Mouse (Mus musculus): ENCODE measurements at regions not wholly inside any gene's neighbourhood (a gene's known extent, or its start where the extent isn't known, plus 50 kb on each side); places are given as distances from the start of the nearest gene placed in this dataset.

DNA sequence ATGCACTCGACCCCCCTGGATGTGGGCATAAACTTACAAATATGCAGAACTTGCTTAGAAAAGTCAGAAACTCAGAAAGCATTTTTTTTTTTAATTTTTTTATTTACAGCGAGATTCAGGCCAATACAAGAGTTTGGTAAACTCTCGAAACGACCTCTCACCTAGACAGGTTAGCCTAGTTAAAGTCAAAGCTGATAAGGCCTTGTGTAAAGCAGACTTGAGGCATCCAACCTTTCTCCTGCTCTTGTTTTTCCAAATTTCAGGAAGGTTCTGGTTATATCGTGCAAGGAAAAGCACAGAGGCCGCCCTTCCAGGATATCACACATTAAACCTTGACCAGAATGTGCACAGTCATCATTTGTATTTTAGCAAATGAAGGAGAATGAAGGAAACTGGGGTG lies 315.8 kb downstream of the Etnk1 start:
- DNase-seq (ENCODE audit: low spot score in 2 of 2) = no peak

DNA sequence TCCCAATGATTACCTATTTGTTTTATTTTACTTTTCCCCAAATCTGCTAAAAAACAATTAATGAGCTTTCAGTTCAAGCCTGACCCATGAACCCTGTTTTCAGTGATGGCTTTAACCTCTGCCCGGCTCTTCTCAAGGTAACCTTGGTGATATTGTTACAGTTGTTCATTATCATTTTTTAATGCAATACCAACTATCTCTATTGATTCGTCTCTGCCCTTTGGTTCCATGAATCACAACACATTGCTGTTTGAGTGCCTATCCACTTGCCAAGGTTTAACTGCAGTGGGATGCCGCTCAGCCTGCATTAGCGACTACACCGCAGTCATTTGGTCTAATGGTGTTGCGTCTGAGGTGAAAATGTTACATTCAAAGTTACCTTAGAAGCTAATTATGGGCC lies 317.9 kb downstream of the Etnk1 start:
- DNase-seq (ENCODE audit: low spot score in 2 of 2) = no peak

DNA sequence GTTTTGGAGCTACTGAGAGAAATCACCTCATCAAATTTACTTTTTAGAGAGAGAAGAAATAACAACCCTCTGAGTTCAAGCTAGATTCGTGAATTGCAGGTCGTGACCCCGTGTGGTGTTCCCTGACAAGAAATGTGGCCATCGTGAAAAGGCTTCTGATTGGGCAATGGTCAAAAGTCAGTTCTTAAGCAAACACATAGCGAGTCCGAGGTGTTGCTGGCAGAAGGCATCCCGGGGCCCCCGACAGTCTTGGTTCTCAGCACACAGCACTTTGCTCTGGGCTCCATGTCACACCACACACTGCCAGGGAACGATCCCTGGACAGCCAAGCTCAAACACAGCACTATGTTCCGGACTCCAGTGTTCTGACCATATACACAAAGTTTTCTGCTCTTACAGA lies 320.0 kb downstream of the Etnk1 start:
- DNase-seq (ENCODE audit: low spot score in 2 of 2) = no peak

DNA sequence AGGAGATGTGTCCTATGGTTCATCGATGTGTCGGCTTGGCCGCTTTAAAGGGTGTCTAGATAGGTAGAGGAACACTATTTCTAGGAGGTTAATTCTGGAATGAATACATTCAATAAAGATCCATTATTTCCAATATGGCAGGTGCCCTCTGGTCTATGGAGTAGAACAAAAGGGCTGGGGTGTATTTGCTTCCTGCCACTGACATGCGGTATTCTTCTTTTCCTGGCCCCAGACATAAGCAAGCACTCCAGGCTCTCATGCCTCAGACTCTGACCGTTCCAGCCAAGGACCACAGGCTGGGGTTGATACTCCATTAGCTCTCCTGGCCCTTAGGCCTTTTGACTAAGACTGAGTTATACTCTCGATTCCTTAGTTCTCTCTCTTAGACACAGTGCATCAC lies 323.0 kb downstream of the Etnk1 start:
- no peak for DNase-seq (ENCODE audit: low spot score in 2 of 2)

DNA sequence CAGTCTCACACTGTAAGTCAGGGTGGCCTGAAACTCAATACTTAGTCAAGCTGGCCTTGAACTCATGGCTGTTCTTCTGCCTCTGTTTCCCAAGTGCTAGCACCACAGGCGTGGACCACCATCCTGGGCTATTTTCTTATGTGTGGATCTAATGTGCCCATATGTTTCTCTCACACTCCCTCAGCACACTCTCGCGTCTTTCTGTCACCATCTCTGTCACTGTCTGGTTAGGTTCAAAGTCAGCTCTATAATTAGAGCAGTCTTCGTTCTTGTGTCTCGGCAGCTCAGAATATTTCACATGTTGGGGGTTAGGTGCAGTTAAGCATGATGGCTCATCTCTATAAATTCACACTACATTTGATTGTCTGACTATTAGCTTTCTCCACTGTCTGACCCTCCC lies 324.4 kb downstream of the Etnk1 start:
- peak in 1 of 2 experiments; percentile 0 for DNase-seq (ENCODE audit: low spot score in 2 of 2)

DNA sequence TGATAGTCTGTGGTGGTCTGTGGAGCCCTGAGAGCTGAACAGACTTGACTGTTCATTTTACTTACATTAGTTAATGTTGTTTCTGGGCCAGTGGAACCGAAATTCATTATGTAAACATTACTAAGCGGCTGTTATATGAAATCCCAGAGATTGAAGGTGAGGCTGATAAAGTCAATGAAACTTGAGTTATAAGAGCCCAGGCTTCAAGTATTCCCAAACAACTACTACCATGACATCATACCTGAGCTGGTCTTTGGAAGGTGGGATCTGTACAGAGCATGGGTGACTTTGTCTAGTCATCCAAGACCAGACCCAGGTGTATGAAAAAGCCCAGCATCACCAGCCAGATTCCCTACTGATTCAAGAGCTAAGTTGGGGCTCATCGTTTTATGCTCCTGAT lies 326.5 kb downstream of the Etnk1 start:
- DNase-seq (ENCODE audit: low spot score in 2 of 2) = peak in 1 of 2 experiments; percentile 0

DNA sequence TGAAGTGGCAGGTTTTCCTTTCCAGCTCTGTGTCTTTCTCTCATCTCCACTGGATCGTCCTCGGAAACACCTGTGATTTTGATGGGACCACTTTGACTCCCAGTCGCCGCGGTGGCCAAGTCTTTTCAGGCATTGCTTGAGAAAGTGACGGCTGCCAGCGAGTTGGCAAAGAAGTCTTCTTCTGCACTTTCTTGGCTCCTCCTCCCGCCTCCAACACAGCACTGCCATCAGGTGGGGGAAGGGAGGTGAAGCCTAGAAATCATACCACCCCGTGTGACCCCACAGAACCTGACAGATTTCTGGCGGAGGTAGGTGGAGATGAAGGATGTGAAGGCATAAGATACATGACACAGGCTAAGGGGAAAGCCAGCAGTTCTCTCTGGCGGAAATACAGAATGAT lies 327.3 kb downstream of the Etnk1 start:
- DNase-seq (ENCODE audit: low spot score in 2 of 2) = no peak

DNA sequence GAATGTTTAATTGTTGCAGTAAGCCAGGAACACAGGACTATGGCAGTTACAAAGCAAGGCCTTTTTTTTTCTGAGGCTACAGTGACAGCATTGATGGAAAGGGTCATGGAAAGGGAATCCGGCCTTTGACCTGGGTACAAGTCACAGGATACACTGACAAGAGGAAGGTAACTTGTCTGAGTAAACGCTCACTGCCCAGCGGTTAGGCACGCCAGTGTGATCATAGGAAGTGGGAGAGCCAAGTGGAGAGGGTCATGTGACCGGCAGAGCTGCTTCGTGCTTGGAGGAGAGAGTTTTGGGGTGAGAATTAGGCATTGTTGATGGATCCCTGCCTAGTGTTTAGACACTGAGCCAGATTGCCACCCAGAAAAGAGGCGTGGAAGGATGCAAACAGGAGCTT lies 327.9 kb downstream of the Etnk1 start:
- no peak for DNase-seq (ENCODE audit: low spot score in 2 of 2)

DNA sequence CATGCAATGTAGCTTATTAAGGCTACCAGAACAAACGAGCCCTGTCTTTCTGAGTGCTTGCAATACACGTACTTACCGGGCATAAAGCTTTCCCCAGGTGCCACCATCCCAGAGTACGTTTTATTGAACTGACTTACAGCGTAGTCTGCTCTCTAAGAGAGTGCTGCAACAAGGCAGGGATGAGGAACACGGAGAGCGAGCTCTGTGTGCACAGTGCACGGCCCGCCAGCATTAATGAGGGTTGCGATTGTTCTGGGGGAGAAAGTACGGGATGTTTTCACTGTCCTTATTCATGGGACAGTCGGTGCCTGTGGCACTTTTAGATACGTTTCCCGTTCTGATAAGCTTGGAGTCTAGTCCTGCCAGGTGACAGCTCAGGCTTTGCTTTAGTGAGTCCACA lies 331.7 kb downstream of the Etnk1 start:
- no peak for DNase-seq (ENCODE audit: low spot score in 2 of 2)

DNA sequence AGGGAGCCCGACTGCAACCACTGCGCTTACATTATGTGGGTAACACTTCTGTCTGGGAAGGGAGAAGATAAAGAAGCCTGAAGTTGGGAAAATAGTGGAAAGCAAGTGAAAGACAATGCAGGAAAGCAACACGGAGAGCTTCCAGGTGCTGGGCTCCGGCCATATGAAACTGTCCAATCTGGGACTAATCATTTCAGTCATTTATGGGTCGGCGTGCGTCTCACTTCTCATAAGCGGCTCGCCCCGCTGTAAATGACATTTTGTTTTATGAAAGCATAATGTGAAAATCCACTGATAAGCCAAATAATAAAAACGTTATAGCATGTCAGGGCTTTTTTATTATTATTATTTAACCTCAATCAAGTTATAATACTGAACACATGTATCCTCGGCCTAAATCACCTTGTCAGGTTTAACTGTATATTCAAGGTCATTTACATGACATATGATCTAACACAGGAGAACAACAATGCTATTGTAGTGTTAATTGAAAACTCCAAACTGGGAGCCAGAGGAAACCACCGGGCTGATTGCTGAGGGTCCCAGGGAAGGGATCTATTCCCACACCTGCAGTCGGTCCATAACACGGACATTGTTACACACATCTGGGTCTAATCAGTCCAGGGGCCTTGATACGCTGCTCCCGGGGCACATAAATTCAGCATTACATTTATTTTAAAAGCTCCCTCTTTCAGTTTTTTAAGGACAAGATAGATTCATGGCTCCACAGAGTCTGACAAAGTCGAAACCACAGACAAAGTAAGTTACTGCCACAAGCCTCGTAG lies 332.4 kb downstream of the Etnk1 start:
- no peak for DNase-seq (ENCODE audit: low spot score in 2 of 2)

DNA sequence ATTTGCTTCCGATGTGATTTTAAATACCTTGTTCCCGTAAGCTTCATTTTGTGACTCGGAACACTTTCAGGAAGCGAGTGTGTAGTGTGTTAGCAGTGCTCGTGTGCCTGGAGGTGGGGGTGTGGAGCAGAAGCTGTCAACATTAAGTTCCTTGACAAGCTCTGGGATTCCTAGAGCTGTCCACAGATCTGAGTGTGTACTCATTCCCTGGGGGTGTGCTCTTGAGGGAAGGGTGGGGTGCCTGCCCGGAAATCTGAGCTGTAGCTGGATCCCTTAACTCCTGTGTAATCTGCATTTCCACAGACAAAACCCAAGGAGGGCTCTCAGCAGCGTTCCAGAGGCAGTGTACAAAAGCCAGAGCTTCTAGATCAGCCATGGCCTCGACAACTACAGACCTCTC lies 335.8 kb downstream of the Etnk1 start:
- no peak for DNase-seq (ENCODE audit: low spot score in 2 of 2)

DNA sequence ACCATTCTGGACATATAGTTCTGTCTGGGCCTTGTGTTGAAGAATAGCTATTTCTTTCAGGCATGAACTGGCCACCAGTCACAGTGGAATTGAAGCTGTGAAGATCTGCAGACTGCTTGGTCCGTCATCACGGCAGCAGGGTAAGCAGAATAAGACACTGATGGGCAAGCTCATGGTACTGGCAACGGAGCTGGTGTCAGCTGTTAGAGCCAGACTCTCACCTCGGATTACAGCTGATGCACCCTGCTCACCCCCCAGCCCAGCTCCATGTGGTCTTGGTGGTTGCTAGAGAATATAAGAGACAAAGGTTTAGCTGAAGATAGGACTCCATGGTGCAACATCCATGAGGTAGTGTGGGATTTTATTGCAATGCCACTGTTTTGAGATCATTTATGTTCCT lies 336.9 kb downstream of the Etnk1 start:
- no peak for DNase-seq (ENCODE audit: low spot score in 2 of 2)

DNA sequence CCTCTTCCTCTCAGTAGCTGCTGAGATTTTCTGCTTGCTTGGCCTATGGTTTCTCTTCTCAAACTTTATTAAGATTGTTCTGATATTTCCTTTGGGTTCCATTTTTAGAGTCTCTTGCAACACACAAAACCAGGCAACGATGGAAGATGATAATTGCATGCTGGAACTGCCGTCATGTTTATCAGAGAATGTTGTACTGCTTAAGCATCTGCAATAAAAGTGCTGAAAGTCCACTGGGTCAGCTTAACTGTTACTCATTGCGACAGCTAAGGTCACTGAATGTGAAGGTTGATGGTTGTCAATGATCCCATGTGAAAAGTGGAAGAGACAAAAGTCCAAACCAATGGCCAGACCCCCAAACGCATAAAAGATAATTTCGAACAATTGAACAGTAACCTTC lies 346.4 kb downstream of the Etnk1 start:
- DNase-seq (ENCODE audit: low spot score in 2 of 2) = no peak

DNA sequence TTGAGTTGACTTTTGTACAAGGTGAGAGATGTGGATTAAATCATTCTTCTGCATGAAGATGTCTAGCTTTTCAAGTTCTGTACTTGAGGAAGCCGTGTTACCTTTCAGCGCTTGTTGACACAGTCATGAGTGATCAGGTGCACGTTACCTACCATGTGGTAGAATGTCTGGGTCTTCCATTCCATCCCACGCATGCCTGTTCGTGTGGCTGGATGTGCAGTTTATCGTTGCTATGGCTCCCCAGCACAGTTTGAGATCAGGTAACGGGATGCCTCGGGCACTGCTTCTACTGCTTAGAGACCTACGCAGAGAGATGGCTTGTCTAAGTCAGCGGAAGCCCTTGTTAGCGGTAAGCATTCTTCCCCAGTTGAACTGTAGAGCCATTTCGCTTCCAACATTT lies 348.1 kb downstream of the Etnk1 start:
- no peak for DNase-seq (ENCODE audit: low spot score in 2 of 2)

DNA sequence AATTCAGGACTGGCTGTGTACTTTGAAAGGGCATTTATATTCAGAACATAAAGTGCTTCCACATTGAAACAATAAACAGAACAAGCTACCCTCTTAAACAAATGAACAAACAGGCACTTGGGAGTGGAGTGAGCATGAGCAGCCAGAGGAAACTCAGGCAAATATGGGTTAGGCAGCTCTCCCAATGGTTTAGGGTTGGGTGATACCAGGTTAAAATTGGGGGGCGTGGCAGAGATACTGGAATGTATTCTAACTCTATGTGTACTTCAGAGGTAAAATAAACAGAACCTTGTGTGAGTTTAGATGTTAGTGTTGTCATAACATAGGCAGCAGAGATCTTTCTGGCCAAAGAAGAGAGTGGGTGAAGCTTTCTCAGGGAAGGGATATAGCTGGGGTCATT lies 349.7 kb downstream of the Etnk1 start:
- no peak for DNase-seq (ENCODE audit: low spot score in 2 of 2)

DNA sequence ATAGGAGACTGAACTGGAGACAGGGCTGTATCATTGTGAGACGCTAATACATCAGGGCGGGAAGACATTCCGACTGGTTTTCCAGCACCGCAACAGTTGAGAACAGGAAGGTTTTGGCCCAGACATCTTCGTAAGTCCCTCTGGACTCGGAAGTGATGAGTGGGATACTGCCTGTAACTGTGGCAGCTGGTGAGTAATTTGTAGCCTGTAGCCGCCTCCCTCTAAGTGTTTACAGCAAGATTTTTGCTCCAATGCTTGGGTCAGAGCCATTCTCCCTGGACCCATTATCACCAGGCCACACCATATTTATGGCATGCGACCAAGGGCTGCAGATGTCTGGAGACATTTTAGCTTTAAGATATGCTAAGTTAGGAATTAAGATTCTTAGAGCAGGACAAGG lies 351.5 kb downstream of the Etnk1 start:
- DNase-seq (ENCODE audit: low spot score in 2 of 2) = no peak

DNA sequence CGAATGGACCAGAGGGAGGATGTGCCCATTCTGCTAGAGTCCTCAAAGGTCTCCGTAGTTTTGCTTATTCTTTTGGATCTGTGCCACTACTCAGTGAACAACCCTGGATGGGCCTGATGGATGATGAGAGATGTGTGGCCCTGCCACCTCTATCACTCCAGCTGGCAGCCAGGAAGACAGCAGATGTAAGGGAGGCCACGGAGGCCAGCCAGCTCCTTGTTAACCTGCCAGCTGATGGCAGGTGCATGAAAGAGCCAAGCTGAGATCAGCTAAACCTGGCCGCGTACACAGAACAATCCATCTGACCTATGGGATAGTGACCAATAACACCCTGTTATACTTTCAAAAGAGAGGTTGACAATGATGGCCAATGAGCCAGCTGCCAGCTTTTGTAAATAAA lies 352.6 kb downstream of the Etnk1 start:
- DNase-seq (ENCODE audit: low spot score in 2 of 2) = no peak

DNA sequence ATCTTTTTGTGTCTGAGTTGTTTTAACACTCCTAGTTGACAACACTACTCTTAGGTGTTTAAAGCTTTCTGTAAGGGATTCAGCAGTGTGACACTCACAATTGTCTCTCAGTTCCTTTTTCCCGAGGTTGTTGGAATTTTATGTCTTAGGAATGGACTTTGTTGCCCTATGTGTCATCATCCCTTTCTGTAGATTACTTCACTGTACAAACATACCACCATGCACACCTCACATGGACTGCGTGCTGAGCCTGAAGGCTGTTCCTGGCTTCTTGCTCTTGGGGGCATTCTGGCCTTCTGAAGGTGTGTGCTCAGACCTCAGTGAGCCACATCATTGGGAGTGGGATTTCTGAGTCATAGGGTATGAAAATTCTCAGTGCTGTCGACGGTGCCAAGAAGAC lies 358.1 kb downstream of the Etnk1 start:
- DNase-seq (ENCODE audit: low spot score in 2 of 2) = no peak

DNA sequence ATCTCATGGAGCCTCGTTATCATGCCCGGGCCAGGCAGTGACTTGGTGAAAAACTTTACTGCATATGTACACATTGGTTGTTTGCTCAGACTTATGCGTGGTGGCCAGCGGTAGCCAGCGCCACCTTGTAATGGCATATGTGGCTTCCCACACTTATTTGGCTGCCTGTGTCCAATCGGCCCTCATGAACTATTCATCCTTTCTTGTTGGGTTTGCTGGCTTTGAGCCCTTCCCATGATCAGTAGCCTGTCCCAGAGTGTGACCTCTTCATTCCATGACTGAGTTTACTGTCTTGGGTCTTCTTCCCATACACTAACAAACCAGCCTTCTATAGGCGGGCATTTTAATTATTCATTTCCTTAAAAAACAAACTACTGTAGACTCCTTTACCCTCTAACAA lies 361.9 kb downstream of the Etnk1 start:
- no peak for DNase-seq (ENCODE audit: low spot score in 2 of 2)

DNA sequence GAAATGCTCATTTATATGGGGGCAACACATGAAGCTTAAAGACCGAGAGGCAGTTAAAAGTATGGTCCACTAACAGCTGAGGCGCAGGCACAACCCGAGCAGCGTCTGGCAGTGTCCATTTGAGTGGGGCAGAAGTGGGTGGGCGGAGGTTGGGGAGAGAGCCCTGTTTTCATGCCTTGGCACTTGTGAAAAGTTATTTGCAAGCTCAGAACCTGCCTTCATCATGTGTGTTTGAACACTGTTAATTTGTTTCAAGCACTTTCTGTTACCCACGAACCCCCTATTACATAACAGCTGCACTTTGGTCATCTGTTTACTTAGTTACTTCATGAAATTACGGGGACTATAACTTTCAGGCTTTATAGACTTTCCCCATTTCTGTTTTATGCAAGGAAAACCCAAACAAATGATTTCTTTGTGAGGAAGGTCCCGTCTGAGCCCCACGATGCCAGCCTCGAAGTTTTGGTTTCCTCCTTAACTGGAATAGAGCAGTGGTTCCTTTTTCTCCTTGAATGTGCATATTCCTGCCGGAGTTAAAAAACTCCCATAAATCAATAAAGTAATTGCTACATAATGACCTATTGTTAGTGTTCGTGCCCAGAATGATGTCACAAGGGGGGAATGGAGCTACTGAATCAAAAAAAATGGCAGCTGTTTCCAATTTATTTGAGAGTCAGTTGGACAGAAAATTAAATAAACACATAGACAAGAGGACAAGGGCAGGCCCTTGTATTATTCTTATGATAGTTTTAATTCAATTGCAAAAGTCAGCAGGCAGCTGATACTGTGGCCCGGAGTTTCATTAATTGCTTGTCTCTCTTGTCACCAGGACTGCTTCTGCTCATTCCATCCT lies 363.6 kb downstream of the Etnk1 start:
- DNase-seq (ENCODE audit: low spot score in 2 of 2) = no peak

DNA sequence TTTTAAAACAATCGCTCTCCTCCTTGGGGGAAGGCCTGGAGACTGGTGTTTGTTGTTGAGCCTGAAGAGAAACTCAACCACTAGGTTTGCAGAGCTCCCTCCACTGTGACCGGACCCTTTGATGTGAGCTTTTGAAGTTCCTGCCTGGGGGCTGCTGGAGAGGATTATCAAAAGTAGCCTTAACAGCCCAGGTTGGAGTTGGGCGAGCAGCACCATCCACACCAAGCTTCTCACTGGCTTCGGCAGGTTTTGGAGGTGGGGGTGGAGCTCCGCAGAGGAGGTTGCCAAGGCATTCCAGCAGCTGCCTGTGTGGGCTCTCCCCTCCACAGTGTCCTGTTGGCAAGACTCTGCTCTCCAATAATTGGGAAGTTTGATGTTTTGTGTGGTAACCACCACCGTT lies 364.5 kb downstream of the Etnk1 start:
- DNase-seq (ENCODE audit: low spot score in 2 of 2) = no peak

DNA sequence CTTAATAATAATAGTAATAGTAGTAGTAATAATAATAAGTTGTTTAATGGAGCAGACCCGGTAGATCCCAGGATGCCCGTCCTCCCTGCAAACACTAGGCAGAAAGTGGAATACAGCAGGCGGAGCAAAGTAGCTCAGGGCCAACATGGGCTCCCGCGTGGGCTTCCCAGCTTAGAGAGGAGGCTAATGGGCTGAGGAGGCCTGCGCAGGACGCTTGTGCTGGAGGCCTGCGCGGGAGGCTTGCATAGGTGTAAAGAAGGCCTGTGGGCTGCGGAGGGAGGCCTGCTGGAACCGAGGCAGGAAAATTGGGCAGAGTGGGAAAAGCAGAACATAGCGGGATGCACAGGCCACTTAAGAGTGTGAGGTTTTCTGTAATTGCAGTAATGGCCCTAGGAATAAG lies 365.4 kb downstream of the Etnk1 start:
- DNase-seq (ENCODE audit: low spot score in 2 of 2) = no peak

DNA sequence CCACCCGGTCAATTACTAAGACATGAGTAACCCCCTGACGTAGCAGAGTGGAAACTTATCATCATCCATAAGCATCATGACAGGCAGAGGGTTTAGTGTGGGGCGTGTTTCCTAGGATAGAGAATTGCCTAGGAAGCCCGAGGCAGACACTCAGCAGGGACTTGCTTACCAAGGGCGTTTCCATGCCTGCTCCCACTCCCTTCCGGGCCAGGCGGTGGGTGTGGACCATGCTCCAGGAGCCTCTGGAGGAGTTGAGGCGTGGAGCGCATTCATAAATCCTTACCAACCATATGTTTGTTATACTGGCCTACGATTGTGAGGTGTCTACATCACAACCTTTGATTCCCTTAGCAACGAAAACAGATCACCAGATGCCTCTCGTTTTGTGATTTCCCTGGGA lies 368.2 kb downstream of the Etnk1 start:
- peak in 1 of 2 experiments; percentile 37 for DNase-seq (ENCODE audit: low spot score in 2 of 2)

Measured in left cerebral cortex, adult 9 months (tissue).